Mouse (Mus musculus): ENCODE measurements around the gene Lrrc3c.

Lrrc3c gene

DNA sequence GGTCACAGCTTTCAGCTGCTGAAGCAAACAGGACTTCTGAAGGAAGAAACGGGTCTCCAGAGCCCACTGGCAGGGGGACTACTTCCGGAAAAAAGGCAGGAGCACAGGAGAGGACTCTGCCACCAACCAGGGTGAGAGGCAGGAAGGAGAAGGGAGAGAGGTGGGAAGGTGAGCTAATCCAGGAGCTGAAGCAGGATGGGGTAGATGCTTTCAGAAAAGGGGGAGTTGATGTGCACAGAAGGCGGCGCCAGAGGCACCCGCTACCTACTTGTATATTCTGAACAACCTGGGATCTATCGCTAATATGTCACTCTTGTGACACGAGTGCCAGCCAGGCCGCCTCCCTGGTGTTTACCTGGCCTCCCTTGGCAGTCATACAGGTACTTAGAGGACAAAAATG, at the start of gene Lrrc3c:
Gene Lrrc3c (plus strand): TSS at position 301 of the 400 bp plus-strand sequence.
- DNase-seq (ENCODE audit: low spot score), result peak; percentile 3

DNA sequence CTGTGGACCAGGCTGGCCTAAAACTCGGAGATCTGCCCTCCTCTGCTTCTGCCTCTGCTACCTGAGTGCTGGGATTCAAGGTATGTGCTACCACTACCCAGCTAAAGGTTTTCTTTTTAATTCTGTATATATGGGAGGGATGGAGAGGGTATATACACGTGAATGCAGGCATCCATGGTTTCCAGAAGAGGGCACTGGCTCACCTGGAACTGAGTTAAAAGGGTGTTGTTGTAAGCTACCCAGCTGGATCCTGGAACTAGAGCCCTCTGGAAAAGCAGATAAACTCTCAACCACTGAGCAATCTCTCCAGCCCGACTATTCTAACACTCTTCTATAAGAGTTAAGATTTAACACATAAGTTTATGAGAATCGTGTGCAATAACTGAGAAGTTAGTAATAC, 48.7 kb upstream of the Lrrc3c start:
- no peak for DNase-seq (ENCODE audit: low spot score)

- no peak for DNase-seq (ENCODE audit: low spot score)
Observed at GRCm38 (mm10) chr11:98550311-98550974, 47.6 kb upstream of the Lrrc3c start.

DNA sequence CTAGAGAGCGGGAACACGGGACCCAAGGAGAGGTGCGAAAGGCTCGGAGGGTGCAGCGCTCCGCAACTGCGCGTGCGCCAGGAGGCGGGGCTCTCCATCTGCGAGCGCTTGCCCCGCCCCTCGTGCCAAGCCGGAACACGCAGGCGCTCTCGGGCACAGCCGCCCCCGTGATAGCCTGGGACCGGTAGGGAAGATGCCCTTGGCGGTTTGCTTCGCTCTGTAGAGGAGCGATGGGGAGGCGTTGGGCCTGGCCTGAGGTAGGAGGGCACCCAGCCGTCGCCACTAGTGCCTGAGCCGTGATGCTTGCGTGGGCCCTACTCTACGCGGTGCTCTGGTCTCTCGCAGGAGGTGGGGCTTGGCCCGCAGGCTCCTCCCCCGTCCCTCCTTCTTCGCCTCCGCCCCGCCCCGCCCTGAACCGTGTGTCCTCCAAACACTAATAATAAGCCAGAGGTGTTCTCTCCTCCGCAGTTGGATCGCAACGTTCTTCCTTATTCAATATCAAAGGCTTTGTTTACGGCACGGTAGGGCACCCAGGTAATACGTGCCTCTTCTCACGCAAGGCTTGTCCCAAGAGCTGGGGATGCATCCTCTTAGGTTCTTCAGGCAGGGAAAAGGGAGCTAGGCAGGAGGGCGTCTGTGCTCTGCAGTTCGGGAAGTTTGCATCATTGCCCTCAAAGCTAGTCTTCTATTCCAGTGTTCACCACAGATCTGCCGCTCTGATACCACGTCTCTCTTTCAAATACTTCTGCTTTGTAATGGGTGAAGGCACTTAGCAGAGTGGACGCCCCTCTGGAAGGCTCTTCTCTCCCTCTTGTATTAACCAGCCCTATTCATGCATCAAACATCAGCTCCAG, 46.9 kb upstream of the Lrrc3c start, which contains the start of gene Zpbp2:
Gene Zpbp2 (plus strand): TSS at position 123 of the 854 bp plus-strand sequence.
- DNase-seq (ENCODE audit: low spot score), result peak; percentile 90

GRCm38 (mm10) chr11:98553966-98554365, 44.1 kb upstream of the Lrrc3c start:
- no peak for DNase-seq (ENCODE audit: low spot score)

GRCm38 (mm10) chr11:98555124-98555700, 42.9 kb upstream of the Lrrc3c start:
- no peak for DNase-seq (ENCODE audit: low spot score)

DNA sequence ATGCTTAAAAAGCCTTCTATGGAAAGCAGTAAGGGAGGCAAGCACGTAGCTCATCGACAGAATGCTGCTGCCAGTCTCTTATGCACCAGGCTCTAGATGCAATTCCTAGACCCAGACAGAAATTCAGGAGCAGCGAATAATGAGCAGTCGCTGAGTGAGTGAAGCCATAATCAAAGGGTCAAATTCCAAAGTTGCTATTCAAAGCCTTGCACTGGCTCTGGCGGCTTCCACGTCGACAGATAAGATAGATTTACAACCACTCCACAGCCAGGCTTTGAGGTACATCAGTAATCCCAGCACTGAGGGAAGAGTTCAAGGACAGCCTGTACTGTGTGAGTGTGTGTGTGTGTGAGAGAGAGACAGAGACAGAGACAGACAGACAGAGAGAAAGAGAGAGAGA, 37.1 kb upstream of the Lrrc3c start:
- no peak for DNase-seq (ENCODE audit: low spot score)

DNA sequence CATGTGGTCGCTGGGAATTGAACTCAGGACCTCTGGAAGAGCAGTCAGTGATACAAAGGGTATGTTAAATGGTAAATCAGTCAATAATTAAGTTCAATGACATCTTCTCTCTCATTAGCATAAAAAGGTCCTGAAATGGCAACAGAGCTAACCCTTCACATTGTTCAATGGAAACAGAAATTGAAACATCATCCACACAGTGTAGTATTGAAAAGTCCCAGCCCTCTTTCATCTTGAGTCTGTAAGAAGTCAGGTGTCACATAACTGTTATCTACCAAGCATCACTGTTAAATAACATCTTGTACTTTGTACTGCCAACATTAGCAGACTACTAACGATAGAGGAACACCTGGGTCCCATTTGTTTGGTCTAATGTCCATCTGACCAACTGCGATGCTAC, 35.1 kb upstream of the Lrrc3c start:
- DNase-seq (ENCODE audit: low spot score), result no peak

GRCm38 (mm10) chr11:98563921-98564414, 34.1 kb upstream of the Lrrc3c start:
- no peak for DNase-seq (ENCODE audit: low spot score)

DNA sequence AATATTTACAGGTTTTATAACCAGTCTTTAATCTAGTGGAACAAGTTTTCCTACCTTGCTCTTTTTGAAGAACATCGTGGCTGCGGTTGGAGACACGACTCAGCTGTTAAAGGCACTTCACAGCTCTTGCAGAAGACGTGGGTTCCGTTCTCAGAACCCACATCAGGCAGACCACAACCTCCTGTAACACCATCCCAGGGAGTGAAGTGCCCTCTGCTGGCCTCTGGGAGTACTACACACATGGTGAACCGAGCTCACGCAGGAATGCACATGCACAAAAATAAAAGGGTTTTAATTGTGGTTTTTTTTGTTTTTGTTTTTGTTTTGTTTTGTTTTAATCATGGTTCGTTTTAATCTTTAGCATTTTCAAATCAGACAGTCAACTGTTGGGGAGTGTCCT, 29.8 kb upstream of the Lrrc3c start:
- DNase-seq (ENCODE audit: low spot score), result no peak

DNA sequence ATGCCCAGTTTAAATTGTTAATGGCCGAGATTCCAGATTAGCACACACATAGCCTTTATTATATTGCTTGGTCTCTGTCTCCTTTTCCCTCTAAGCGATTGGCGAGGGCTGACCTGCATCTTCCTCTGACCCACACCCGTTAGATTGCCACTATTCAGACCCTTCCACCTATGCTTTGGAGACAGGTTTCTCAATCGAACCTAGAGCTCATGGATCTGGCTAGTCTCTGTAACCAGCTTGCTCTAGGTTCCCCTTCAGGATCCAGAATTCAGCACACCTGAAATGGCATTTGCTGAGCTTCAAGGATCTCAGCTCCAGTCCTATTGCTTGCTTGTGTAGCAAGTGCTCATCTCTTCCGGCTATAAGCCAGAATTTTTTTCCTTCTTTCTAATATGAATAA, 28.6 kb upstream of the Lrrc3c start:
- no peak for DNase-seq (ENCODE audit: low spot score)

DNA sequence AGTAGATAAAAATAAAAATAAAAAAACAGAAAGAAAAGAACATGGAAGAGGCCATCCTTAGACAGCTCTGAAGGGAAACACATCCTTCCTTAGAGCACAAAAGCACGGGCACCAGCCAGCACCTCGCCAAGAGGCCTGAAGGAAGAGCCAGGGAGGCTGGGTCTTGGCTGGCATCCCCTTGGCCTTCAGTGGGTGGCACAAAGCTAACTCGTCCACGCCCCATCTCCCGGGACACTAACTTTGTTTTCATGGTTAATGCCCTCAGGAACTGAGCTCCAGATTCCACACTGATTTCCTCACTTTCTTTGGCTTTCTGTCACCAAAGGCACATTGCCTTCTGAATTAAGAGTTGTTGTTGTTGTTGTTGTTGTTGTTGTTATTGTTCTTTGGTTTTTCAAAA, 20.3 kb upstream of the Lrrc3c start:
- DNase-seq (ENCODE audit: low spot score), result no peak

DNA sequence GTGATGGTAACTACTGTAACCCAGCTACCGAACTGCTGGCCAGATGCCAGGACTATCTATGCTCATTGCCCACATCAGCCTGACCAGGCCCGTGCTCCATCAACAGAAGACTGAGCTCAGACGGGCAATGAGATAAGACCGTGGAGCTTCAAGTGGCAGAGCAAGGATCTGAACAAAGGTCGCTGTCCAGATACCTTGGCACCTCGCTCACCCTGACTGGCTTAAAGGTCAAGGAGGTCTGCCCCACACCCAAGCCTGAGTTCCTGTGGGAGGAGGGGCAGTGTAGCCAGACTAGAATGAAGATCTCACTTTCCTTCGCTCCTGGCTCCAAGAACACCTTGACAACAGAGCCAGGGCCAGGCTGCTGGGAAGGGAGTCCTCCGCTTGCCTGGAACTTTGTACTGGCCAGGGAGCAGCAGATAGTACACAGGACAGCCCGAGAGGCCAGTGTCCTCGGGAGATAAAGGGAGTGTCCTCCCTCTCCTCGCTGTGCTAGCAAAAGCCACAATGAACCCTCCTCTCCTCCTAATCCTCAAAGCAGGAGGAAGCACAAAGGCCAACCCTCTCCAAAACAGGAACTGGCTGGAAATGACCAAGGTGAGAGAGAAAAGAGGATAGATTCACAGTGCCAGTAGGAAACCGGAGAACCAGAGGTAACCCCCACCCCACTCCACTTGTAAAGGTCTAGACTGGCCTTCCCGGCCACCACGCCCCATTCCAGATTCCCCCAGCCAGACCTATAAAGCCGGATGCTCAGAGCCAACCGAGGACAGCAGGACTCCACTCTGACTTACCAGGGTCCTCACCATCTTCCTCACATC, 17.6 kb upstream of the Lrrc3c start:
- DNase-seq (ENCODE audit: low spot score), result peak; percentile 71

GRCm38 (mm10) chr11:98581286-98582029, 16.6 kb upstream of the Lrrc3c start:
- no peak for DNase-seq (ENCODE audit: low spot score)

- no peak for DNase-seq (ENCODE audit: low spot score)
Observed at GRCm38 (mm10) chr11:98582030-98582388, 16.1 kb upstream of the Lrrc3c start.

DNA sequence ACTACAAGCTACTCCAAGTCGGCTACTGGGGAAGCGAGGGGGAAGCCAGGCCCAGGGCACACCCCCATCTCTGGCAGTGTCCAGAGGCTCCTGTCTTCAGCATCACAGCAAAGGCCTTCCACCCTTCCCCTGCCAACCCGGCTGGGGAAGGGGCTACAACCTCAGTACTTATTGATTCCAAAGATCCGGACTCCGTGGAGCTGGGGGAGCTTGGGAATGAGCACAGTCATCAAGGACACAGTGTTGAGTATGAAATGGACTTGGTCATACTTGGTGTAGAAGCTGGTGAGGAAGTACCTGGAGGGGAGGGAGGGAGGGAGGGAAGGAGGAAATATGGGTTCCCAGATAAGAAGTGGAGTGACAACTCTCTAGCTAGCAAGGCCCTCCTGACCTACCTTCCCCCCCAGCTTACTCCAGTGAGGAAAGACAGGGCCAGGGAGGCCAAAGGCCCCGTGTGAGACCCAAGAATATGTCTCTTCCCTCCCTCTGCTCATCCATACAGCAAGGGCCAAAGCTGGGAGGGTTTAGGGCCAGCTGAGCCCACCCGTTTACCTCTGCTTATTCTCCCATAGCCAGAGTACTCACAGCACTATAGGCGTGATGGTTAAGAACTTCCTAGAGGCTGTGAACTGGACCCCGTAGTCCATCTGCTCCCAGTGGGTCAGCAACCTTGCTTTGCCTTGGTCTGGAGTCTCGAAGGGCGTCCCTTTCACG, 15.4 kb upstream of the Lrrc3c start:
- DNase-seq (ENCODE audit: low spot score), result no peak

- no peak for DNase-seq (ENCODE audit: low spot score)
Observed at GRCm38 (mm10) chr11:98583265-98583552, 14.9 kb upstream of the Lrrc3c start.

DNA sequence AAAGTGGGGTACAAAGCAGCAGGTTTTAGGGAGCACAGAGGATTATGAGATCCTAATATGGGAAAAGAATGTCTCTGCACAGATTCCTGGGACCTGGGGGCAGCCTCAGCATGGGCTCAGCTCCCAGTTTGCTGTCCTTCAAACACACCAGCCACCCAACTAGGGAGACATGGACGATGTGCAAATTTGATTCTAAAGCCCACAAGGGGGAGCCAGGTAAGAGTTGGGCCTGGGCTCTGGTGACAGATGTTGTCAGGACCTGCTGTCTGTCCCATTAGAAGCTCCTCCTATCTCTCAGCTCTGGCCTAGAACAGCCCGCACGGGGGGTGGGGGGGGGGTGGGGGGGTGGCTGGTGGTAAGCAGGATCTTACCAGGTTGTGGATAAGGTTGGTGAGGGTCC, 14.5 kb upstream of the Lrrc3c start:
- no peak for DNase-seq (ENCODE audit: low spot score)

- no peak for DNase-seq (ENCODE audit: low spot score)
Observed at GRCm38 (mm10) chr11:98584146-98584545, 13.9 kb upstream of the Lrrc3c start.

- no peak for DNase-seq (ENCODE audit: low spot score)
Observed at GRCm38 (mm10) chr11:98584629-98585177, 13.4 kb upstream of the Lrrc3c start.
